Mouse (Mus musculus) 416B (cell line): ENCODE measurements at regions not wholly inside any gene's neighbourhood (a gene's known extent, or its start where the extent isn't known, plus 50 kb on each side); places are given as distances from the start of the nearest gene placed in this dataset.

Experiments
- DNase-seq: peaks from one replicate; pipeline ENCODE4 v3.0.0; 2011; ENCODE audit warnings: low read depth

- no peak for DNase-seq
These were observed 72.6 kb upstream of the Agap1 start for GRCm38 (mm10) chr1:89382021-89382420.

- no peak for DNase-seq
These were observed 69.5 kb upstream of the Agap1 start for GRCm38 (mm10) chr1:89385111-89385510.

- peak; percentile 85 for DNase-seq
These were observed 61.9 kb upstream of the Agap1 start for GRCm38 (mm10) chr1:89392711-89393110.

- no peak for DNase-seq
These were observed 60.1 kb upstream of the Agap1 start for GRCm38 (mm10) chr1:89394471-89394870.

GRCm38 (mm10) chr1:89400734-89401202 lies 53.8 kb upstream of the Agap1 start:
- no peak for DNase-seq

GRCm38 (mm10) chr1:89402513-89403210 lies 51.9 kb upstream of the Agap1 start:
- no peak for DNase-seq

- DNase-seq = no peak
These were observed 51.0 kb upstream of the Agap1 start for GRCm38 (mm10) chr1:89403551-89404050.
